Mouse (Mus musculus): ENCODE measurements at regions not wholly inside any gene's neighbourhood (a gene's known extent, or its start where the extent isn't known, plus 50 kb on each side); places are given as distances from the start of the nearest gene placed in this dataset.

DNA sequence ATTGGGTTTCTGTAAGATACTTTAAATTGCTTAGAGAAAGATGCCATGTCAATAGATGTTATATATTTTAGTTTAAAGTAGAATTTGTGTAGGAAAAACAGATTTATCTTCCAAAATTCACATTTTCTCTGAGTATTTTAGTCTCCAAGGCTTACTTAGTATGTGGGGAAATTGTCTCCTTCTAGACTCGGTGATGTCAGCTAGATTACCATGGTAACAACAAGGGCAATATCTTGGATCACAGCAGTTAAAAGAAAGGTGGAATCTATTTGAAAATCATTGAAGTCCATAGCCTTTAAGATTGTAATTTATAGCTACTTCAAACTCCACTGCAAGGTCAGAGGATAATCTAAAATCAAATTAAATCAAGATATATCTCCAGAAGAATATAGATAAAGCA lies 83.2 kb upstream of the Rgs4 start:
- Histone ChIP-seq H3K36me3 (no peaks in the 10 kb centered on the region), H3K4me3 (no peak overlapping the region), H3K9me3 (no peaks in the 10 kb centered on the region), H3K4me2 (no peak overlapping the region), H3K4me1 (replicated peaks) (0 out of 2 replicates have a peak, but pooled peaks cover 3% of the 10 kb centered on the region), H3K27ac (no peak overlapping the region; the same call in 1 of the 2 replicates), H3K27me3 (no peaks in the 10 kb centered on the region), H3K9ac (no peak overlapping the region)
- ATAC-seq (ENCODE audit: low FRiP score): no peak
- 34% methylated on average over 1 of the region's 1 CpGs for WGBS

DNA sequence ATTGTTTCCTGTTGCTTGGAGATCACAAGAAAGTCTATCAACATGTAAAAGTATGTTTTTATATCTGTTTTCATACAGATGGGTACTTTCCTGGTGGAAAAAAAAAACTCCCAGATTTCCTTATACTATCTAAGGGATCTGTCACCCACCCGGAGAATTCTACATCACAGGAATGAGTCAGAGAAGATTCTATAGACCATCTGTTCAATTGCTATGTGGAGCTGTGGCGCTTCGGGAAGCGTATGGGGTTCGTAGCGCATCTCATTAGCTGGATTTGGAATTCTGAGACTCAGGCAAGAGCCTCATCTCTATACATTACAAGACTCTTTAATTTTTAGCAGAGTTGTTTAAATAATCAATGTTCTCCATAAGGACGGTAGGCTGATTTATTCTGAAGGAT lies 74.6 kb upstream of the Rgs4 start:
- no peak overlapping the region for H3K4me2 ChIP-seq
- ATAC-seq (ENCODE audit: low FRiP score): 0 out of 2 replicates have a peak, but pooled peaks have one; percentile 66
- no peaks in the 10 kb centered on the region for H3K36me3 ChIP-seq
- peaks cover 11% of the 10 kb centered on the region; the same call in 1 of the 2 replicates for H3K4me1 ChIP-seq (replicated peaks)
- no peaks in the 10 kb centered on the region for H3K9me3 ChIP-seq
- H3K27ac ChIP-seq: 0 out of 2 replicates have a peak overlapping the region, but pooled peaks have one; percentile 1
- WGBS: 65% methylated on average over 7 of the region's 7 CpGs
- H3K27me3 ChIP-seq: no peaks in the 10 kb centered on the region
- H3K4me3 ChIP-seq: no peak overlapping the region
- no peak overlapping the region for H3K9ac ChIP-seq

GRCm38 (mm10) chr1:169819404-169819949 lies 72.0 kb upstream of the Rgs4 start:
- ATAC-seq (ENCODE audit: low FRiP score): no peak
- H3K36me3 ChIP-seq: no peaks in the 10 kb centered on the region
- WGBS: 69% methylated on average over 5 of the region's 5 CpGs
- H3K9ac ChIP-seq: no peak overlapping the region
- no peak overlapping the region for H3K4me3 ChIP-seq
- no peaks in the 10 kb centered on the region for H3K9me3 ChIP-seq
- no peaks in the 10 kb centered on the region for H3K27me3 ChIP-seq
- no peak overlapping the region for H3K4me2 ChIP-seq
- 0 out of 2 replicates have a peak overlapping the region, but pooled peaks have one; percentile 1 for H3K27ac ChIP-seq
- H3K4me1 ChIP-seq (replicated peaks): peaks cover 14% of the 10 kb centered on the region; the same call in 1 of the 2 replicates

GRCm38 (mm10) chr1:169816939-169817338 lies 69.5 kb upstream of the Rgs4 start:
- 65% methylated on average over 6 of the region's 6 CpGs for WGBS
- no peaks in the 10 kb centered on the region for H3K9me3 ChIP-seq
- peaks cover 22% of the 10 kb centered on the region for H3K4me1 ChIP-seq (replicated peaks)
- no peak overlapping the region for H3K4me2 ChIP-seq
- H3K9ac ChIP-seq: no peak overlapping the region
- no peak for ATAC-seq (ENCODE audit: low FRiP score)
- no peaks in the 10 kb centered on the region for H3K27me3 ChIP-seq
- H3K27ac ChIP-seq: no peak overlapping the region
- no peak overlapping the region for H3K4me3 ChIP-seq
- H3K36me3 ChIP-seq: no peaks in the 10 kb centered on the region

DNA sequence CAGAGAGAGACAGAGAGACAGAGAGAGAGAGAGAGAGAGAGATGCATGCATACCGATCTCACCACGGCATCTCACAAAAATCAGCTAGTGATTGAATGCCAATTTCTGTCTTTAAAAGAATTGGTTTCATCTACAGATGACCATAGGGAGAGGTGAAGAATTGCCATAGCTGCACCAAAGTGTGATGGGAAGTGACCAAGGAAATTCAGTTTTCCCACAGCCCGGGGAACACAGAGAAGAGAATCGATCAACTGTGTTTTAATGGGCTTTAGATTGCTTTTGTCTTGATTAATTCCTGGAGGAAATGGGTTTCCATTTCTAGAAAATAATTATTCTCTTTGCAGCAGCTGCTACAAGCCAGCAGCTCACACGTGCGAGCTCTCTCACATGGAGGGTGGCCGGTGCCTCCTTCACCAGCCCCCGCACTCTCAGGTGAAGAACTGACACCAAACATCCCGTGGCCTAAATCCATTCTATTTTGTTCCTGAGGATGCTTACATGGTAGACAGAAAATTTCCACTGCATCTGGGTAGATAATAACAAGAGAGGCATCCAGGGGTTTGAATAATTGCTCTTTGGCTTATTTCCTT lies 65.2 kb upstream of the Rgs4 start:
- WGBS: 53% methylated on average over 9 of the region's 9 CpGs

GRCm38 (mm10) chr1:169803428-169804138 lies 56.1 kb upstream of the Rgs4 start:
- no peak for ATAC-seq (ENCODE audit: low FRiP score)
- Histone ChIP-seq H3K9ac (no peak overlapping the region), H3K27me3 (no peaks in the 10 kb centered on the region), H3K9me3 (no peaks in the 10 kb centered on the region), H3K4me2 (no peak overlapping the region), H3K27ac (no peak overlapping the region), H3K4me1 (replicated peaks) (no peaks in the 10 kb centered on the region), H3K36me3 (no peaks in the 10 kb centered on the region), H3K4me3 (no peak overlapping the region)
- WGBS: 84% methylated on average over 4 of the region's 4 CpGs

More for the DNA sequence above, 65.2 kb upstream of the Rgs4 start:
- H3K27ac ChIP-seq: peak overlapping the region; percentile 78
- H3K4me1 ChIP-seq (replicated peaks): peaks cover 11% of the 10 kb centered on the region; the same call in 1 of the 2 replicates
- peak overlapping the region; percentile 10; the same call in 1 of the 2 replicates for H3K4me2 ChIP-seq
- H3K36me3 ChIP-seq: no peaks in the 10 kb centered on the region
- no peak overlapping the region for H3K9ac ChIP-seq
- ATAC-seq (ENCODE audit: low FRiP score): 0 out of 2 replicates have a peak, but pooled peaks have one; percentile 52
- H3K9me3 ChIP-seq: no peaks in the 10 kb centered on the region
- no peak overlapping the region for H3K4me3 ChIP-seq
- H3K27me3 ChIP-seq: no peaks in the 10 kb centered on the region

GRCm38 (mm10) chr1:169802868-169803267 lies 55.4 kb upstream of the Rgs4 start:
- Histone ChIP-seq H3K27me3 (no peaks in the 10 kb centered on the region), H3K4me3 (no peak overlapping the region), H3K36me3 (no peaks in the 10 kb centered on the region), H3K9me3 (no peaks in the 10 kb centered on the region), H3K4me1 (replicated peaks) (no peaks in the 10 kb centered on the region), H3K9ac (no peak overlapping the region), H3K4me2 (no peak overlapping the region), H3K27ac (no peak overlapping the region)
- ATAC-seq (ENCODE audit: low FRiP score): no peak
- 96% methylated on average over 4 of the region's 4 CpGs for WGBS

DNA sequence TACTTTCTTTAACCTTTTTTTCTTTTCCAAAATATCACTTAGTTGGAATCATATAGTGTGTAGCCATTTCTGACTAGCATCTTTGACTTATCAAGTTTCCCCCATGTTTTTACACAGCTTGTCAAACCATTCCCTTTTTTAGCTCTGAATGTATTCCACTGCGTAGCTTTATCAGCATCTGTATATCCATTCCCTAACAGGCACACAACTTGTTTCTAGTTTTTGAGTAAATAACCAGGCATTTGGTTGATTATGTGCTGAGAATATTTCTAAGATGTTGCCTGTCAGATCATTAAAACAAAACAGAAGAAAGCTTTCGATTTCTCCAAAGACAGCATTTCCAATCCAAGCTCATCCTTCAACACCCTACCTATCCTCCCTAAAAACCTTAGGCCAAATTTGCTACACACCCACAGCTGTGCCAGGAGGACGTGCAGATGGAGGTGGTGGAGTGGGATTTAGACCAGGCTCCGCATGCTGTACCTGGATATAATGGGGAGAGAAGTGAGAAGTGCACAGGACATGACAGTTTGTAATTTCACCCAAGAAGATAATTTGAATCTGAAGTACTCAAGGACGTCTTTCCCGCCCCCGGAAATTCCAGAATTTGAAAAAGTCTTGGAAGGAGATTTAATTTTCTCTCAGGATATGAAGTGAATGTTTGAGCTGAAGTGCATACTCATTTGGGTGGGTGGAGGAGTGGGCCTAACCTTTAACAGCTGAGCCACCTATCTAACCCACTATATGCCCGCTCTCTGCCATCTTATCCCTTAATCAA lies 54.8 kb upstream of the Rgs4 start:
- no peak overlapping the region for H3K27ac ChIP-seq
- no peak overlapping the region for H3K9ac ChIP-seq
- no peaks in the 10 kb centered on the region for H3K4me1 ChIP-seq (replicated peaks)
- no peak overlapping the region for H3K4me3 ChIP-seq
- no peaks in the 10 kb centered on the region for H3K9me3 ChIP-seq
- no peaks in the 10 kb centered on the region for H3K36me3 ChIP-seq
- H3K27me3 ChIP-seq: no peaks in the 10 kb centered on the region
- 92% methylated on average over 8 of the region's 8 CpGs for WGBS
- no peak for ATAC-seq (ENCODE audit: low FRiP score)
- H3K4me2 ChIP-seq: no peak overlapping the region

Data from hindbrain, embryonic 13.5 days (tissue).